Mouse (Mus musculus): ENCODE data around the gene Ceacam16. TPM values are rescaled to one million over a fixed set of nuclear protein-coding genes. Genes with fewer than 3 reads are reported as not detected.
A peak's percentile ranks its signal among the peaks of the same experiment; 100 is the strongest.

The Ceacam16 gene
- total and polyA plus RNA-seq, 3 experiments: 0.52 TPM; not detected in 2

- DNase-seq: peak; percentile 83
Measured at GRCm38 (mm10) chr7:19843561-19843960, 17.5 kb downstream of the Ceacam16 start.

- DNase-seq: peak; percentile 68
Measured at GRCm38 (mm10) chr7:19842885-19843504, 18.1 kb downstream of the Ceacam16 start.

- peak; percentile 35 for DNase-seq
Measured at GRCm38 (mm10) chr7:19841686-19842413, 19.2 kb downstream of the Ceacam16 start.

- DNase-seq: no peak
Measured at GRCm38 (mm10) chr7:19840936-19841335, 20.2 kb downstream of the Ceacam16 start.

GRCm38 (mm10) chr7:19840371-19840770 is 20.7 kb downstream of the Ceacam16 start:
- no peak for DNase-seq

- DNase-seq: peak; percentile 73
Measured at GRCm38 (mm10) chr7:19836843-19837242, 24.3 kb downstream of the Ceacam16 start.

- no peak for DNase-seq
Measured at GRCm38 (mm10) chr7:19834055-19834454, 27.0 kb downstream of the Ceacam16 start.

- peak; percentile 83 for DNase-seq
Measured at GRCm38 (mm10) chr7:19831837-19832236, 29.3 kb downstream of the Ceacam16 start.

GRCm38 (mm10) chr7:19830682-19831156 is 30.4 kb downstream of the Ceacam16 start:
- DNase-seq: peak; percentile 99

- DNase-seq: no peak
Measured at GRCm38 (mm10) chr7:19829694-19830093, 31.4 kb downstream of the Ceacam16 start.

- DNase-seq: no peak
Measured at GRCm38 (mm10) chr7:19826756-19827155, 34.3 kb downstream of the Ceacam16 start.

- DNase-seq: peak; percentile 96
Measured at GRCm38 (mm10) chr7:19824182-19824973, 36.7 kb downstream of the Ceacam16 start.

GRCm38 (mm10) chr7:19823256-19824181 is 37.6 kb downstream of the Ceacam16 start:
- DNase-seq: peak; percentile 70

- DNase-seq: peak; percentile 90
Measured at GRCm38 (mm10) chr7:19822604-19823058, 38.5 kb downstream of the Ceacam16 start, which contains the start of gene Bcl3. Gene Bcl3 (minus strand): TSS chr7:19822770.

- no peak for DNase-seq
Measured at GRCm38 (mm10) chr7:19822193-19822592, 38.9 kb downstream of the Ceacam16 start.

GRCm38 (mm10) chr7:19821633-19822032 is 39.5 kb downstream of the Ceacam16 start:
- DNase-seq: no peak

GRCm38 (mm10) chr7:19820347-19821048 is 40.6 kb downstream of the Ceacam16 start:
- DNase-seq: no peak

GRCm38 (mm10) chr7:19818875-19819274 is 42.2 kb downstream of the Ceacam16 start:
- DNase-seq: no peak

- peak; percentile 83 for DNase-seq
Measured at GRCm38 (mm10) chr7:19818440-19818839, 42.7 kb downstream of the Ceacam16 start.

- DNase-seq: peak; percentile 63
Measured at GRCm38 (mm10) chr7:19817382-19818105, 43.6 kb downstream of the Ceacam16 start.
